Mouse (Mus musculus) bone marrow macrophage, adult 2 months (primary cell): Measurements from ENCODE around the gene Vmn1r78. TPM values are rescaled to one million over a fixed set of nuclear protein-coding genes. Genes with fewer than 3 reads are reported as not detected.
"Not testable (repeated sequence)": the region's sequence is repeated elsewhere in the genome, so short reads cannot be mapped to it uniquely, and the experiment has no call there.

Experiments
- H3K27ac ChIP-seq: 2 replicates; pipeline ENCODE4 v1.5.1; 2012; ENCODE audit warnings: low read depth, low read length; ENCODE audit not compliant: insufficient read depth
- H3K4me1 ChIP-seq: 2 replicates; pipeline ENCODE4 v1.6.1; 2012; ENCODE audit warnings: low read length; ENCODE audit not compliant: control insufficient read depth, insufficient read depth
- H3K4me3 ChIP-seq: 2 replicates; pipeline ENCODE4 v1.5.1; 2012; ENCODE audit warnings: mild to moderate bottlenecking, low read length, moderate library complexity; ENCODE audit not compliant: insufficient read depth
- CTCF ChIP-seq: IDR thresholded peaks from 2 replicates; pipeline ENCODE4 v1.5.1; 2012; ENCODE audit warnings: low read depth, mild to moderate bottlenecking, low read length, moderate library complexity
- POLR2A ChIP-seq: IDR thresholded peaks from 2 replicates; pipeline ENCODE4 v1.6.1; 2012; ENCODE audit warnings: mild to moderate bottlenecking, low read depth, low read length, borderline replicate concordance
- polyA plus RNA-seq: library from polyadenylated mRNA; stranded (reverse); fragments of >200 nt; gene quantifications from 2 replicates; pipeline ENCODE4 v1.2.4, GENCODE M21; 2012; ENCODE audit not compliant: missing spikeins, insufficient read depth, insufficient read length

Gene Vmn1r78
- not detected in 2 replicates for polyA plus RNA-seq

GRCm38 (mm10) chr7:12149957-12150356, at the start of gene Vmn1r78:
TSS of gene Vmn1r78 (plus strand) at chr7:12150257.
- H3K27ac ChIP-seq: no peak within 1 kb of the TSS
- H3K4me1 ChIP-seq: no peaks in the 10 kb centered on the region
- H3K4me3 ChIP-seq: no peak within 1 kb of the TSS
- no peak for TF ChIP-seq POLR2A
- no peak for TF ChIP-seq CTCF

GRCm38 (mm10) chr7:12156463-12156862, 6.4 kb downstream of the Vmn1r78 start:
- H3K4me3 ChIP-seq, H3K4me1 ChIP-seq, H3K27ac ChIP-seq: not testable (repeated sequence)

- H3K4me3 ChIP-seq, H3K27ac ChIP-seq, H3K4me1 ChIP-seq: not testable (repeated sequence)
Observed at GRCm38 (mm10) chr7:12170979-12171378, 20.9 kb downstream of the Vmn1r78 start, which contains the start of gene Vmn1r79. TSS of gene Vmn1r79 (plus strand) at chr7:12171279.

GRCm38 (mm10) chr7:12172926-12173325, 22.9 kb downstream of the Vmn1r78 start:
- not testable (repeated sequence) for H3K4me3 ChIP-seq, H3K4me1 ChIP-seq, H3K27ac ChIP-seq

- H3K27ac ChIP-seq: no peak within 1 kb of the TSS
- no peaks in the 10 kb centered on the region for H3K4me1 ChIP-seq
- TF ChIP-seq CTCF (no peak), POLR2A (no peak)
- H3K4me3 ChIP-seq: no peak within 1 kb of the TSS
Observed at GRCm38 (mm10) chr7:12188986-12189385, 38.9 kb downstream of the Vmn1r78 start, which contains the start of gene Vmn1r80. TSS of gene Vmn1r80 (plus strand) at chr7:12189286.

GRCm38 (mm10) chr7:12204141-12204540, 54.1 kb downstream of the Vmn1r78 start:
- no peaks in the 10 kb centered on the region for H3K4me1 ChIP-seq
- TF ChIP-seq CTCF: no peak
- TF ChIP-seq POLR2A: no peak
- H3K27ac ChIP-seq: no peak overlapping the region
- H3K4me3 ChIP-seq: no peak overlapping the region

Other genes starting within 250 kb of the Vmn1r78 start
- gene Vmn1r76, start 212.0 kb upstream of the Vmn1r78 start, polyA plus RNA-seq: not detected in 2 replicates
- gene Vmn1r77, start 113.5 kb upstream of the Vmn1r78 start, polyA plus RNA-seq: not detected in 2 replicates
- 0.28 TPM in 1 of 2 replicates, not detected in the other for gene Vmn1r79, start 21.0 kb downstream of the Vmn1r78 start, polyA plus RNA-seq
- gene Vmn1r80, start 39.0 kb downstream of the Vmn1r78 start, polyA plus RNA-seq: 0.08 TPM in 1 of 2 replicates, not detected in the other
- 0.13 TPM in 1 of 2 replicates, not detected in the other for gene Vmn1r81, start 118.0 kb downstream of the Vmn1r78 start, polyA plus RNA-seq
- not detected in 2 replicates for gene Vmn1r82, start 150.2 kb downstream of the Vmn1r78 start, polyA plus RNA-seq
- gene Vmn1r83, start 179.2 kb downstream of the Vmn1r78 start, polyA plus RNA-seq: 0.20 TPM in 1 of 2 replicates, not detected in the other
- 0.16 TPM in 1 of 2 replicates, not detected in the other for gene Vmn1r84, start 219.0 kb downstream of the Vmn1r78 start, polyA plus RNA-seq